Mouse (Mus musculus) retina, embryonic 14.5 days (tissue): ENCODE measurements around the gene Vill.

Experiments used
- DNase-seq: peaks from one replicate; pipeline ENCODE4 v3.0.0-alpha.2; 2015; ENCODE audit warnings: low spot score

Vill gene

GRCm38 (mm10) chr9:119114911-119115310 lies 62.3 kb downstream of the Vill start:
- DNase-seq, result no peak

GRCm38 (mm10) chr9:119119409-119120167 lies 67.0 kb downstream of the Vill start:
- DNase-seq, result no peak

GRCm38 (mm10) chr9:119120168-119120560 lies 67.6 kb downstream of the Vill start:
- no peak for DNase-seq
